Mouse (Mus musculus) spleen, adult 2 months (tissue): ENCODE measurements at regions not wholly inside any gene's neighbourhood (a gene's known extent, or its start where the extent isn't known, plus 50 kb on each side); places are given as distances from the start of the nearest gene placed in this dataset.

ENCODE experiments used
- DNase-seq, 2 experiments: peaks; one replicate each; pipeline versions ENCODE4 v3.0.0 to v3.0.0-alpha.2; 2012 to 2021; ENCODE audit warnings: low spot score in 2 of 2, low read depth in 1 of 2
- H3K27ac ChIP-seq: fragments of 200-500 bp; 2 replicates; pipeline ENCODE4 v1.5.1; 2012; ENCODE audit warnings: low read length, inconsistent platforms; ENCODE audit not compliant: insufficient read depth
- H3K27me3 ChIP-seq: fragments of 200-500 bp; 2 replicates; pipeline ENCODE4 v1.6.1; 2012; ENCODE audit warnings: mild to moderate bottlenecking, moderate library complexity, low read length, inconsistent platforms; ENCODE audit not compliant: control insufficient read depth, insufficient read depth
- H3K36me3 ChIP-seq: fragments of 200-500 bp; 2 replicates; pipeline ENCODE4 v1.6.1; 2012; ENCODE audit warnings: mild to moderate bottlenecking, low read length, inconsistent platforms; ENCODE audit not compliant: control insufficient read depth, insufficient read depth
- H3K4me1 ChIP-seq: fragments of 200-500 bp; 2 replicates; pipeline ENCODE4 v1.6.1; 2011; ENCODE audit warnings: inconsistent platforms; ENCODE audit not compliant: control insufficient read depth, insufficient read depth, insufficient read length
- H3K4me3 ChIP-seq: fragments of 200-500 bp; 2 replicates; pipeline ENCODE4 v1.5.1; 2011; ENCODE audit warnings: mild to moderate bottlenecking, inconsistent platforms; ENCODE audit not compliant: insufficient read depth, insufficient read length; ENCODE audit errors: extremely low read depth
- CTCF ChIP-seq: fragments of 200-500 bp; IDR thresholded peaks from 2 replicates; pipeline ENCODE4 v1.5.1; 2011; ENCODE audit warnings: mild to moderate bottlenecking, inconsistent platforms; ENCODE audit not compliant: insufficient read depth, insufficient read length, insufficient replicate concordance; ENCODE audit errors: extremely low read depth
- POLR2A ChIP-seq: fragments of 200-500 bp; IDR thresholded peaks from 2 replicates; pipeline ENCODE4 v1.6.1; 2011; ENCODE audit warnings: low read depth, low read length, inconsistent platforms
- WGBS: fragments of 180-500 bp; shearing (Covaris S2); methylation state at CpG from one replicate; pipeline ENCODE4 v1.1.7; 2018; 5-methylcytosine and 5-hydroxymethylcytosine counted together

- Histone ChIP-seq H3K4me3 (no peak overlapping the region), H3K36me3 (no peaks in the 10 kb centered on the region), H3K27ac (no peak overlapping the region), H3K27me3 (no peaks in the 10 kb centered on the region), H3K4me1 (no peaks in the 10 kb centered on the region)
- no peak for DNase-seq
- 84% methylated on average over 1 of the region's 1 CpGs for WGBS
- no peak for TF ChIP-seq CTCF
- TF ChIP-seq POLR2A, result no peak
These were observed 460.2 kb downstream of the Arl4a start for GRCm38 (mm10) chr12:39577610-39578009.

- Histone ChIP-seq H3K27me3 (no peaks in the 10 kb centered on the region), H3K4me1 (no peaks in the 10 kb centered on the region), H3K36me3 (no peaks in the 10 kb centered on the region), H3K4me3 (no peak overlapping the region), H3K27ac (no peak overlapping the region)
- DNase-seq, result no peak
- 91% methylated on average over 1 of the region's 1 CpGs for WGBS
- TF ChIP-seq CTCF, result no peak
- no peak for TF ChIP-seq POLR2A
These were observed 465.0 kb downstream of the Arl4a start for GRCm38 (mm10) chr12:39572802-39573201.

GRCm38 (mm10) chr12:39572147-39572546 is 465.7 kb downstream of the Arl4a start:
- Histone ChIP-seq H3K27ac (no peak overlapping the region), H3K4me3 (no peak overlapping the region), H3K4me1 (no peaks in the 10 kb centered on the region), H3K36me3 (no peaks in the 10 kb centered on the region), H3K27me3 (no peaks in the 10 kb centered on the region)
- no peak for DNase-seq
- no peak for TF ChIP-seq POLR2A
- TF ChIP-seq CTCF, result no peak
- 82% methylated on average over 1 of the region's 1 CpGs for WGBS

GRCm38 (mm10) chr12:39560734-39561446 is 476.9 kb downstream of the Arl4a start:
- H3K36me3 ChIP-seq, result no peaks in the 10 kb centered on the region
- H3K27ac ChIP-seq, result no peak overlapping the region
- no peak for DNase-seq
- no peak overlapping the region for H3K4me3 ChIP-seq
- TF ChIP-seq CTCF (no peak), POLR2A (no peak)
- peaks cover 2% of the 10 kb centered on the region; the same call in 1 of the 2 replicates for H3K4me1 ChIP-seq
- 54% methylated on average over 4 of the region's 4 CpGs for WGBS
- no peaks in the 10 kb centered on the region for H3K27me3 ChIP-seq

GRCm38 (mm10) chr12:39558491-39558890 is 479.3 kb downstream of the Arl4a start:
- H3K27me3 ChIP-seq, result no peaks in the 10 kb centered on the region
- peak in 1 of 2 experiments; percentile 8 for DNase-seq
- TF ChIP-seq POLR2A (no peak), CTCF (no peak)
- peaks cover 2% of the 10 kb centered on the region; the same call in 1 of the 2 replicates for H3K4me1 ChIP-seq
- H3K4me3 ChIP-seq, result no peak overlapping the region
- H3K36me3 ChIP-seq, result no peaks in the 10 kb centered on the region
- no peak overlapping the region for H3K27ac ChIP-seq
- 99% methylated on average over 3 of the region's 3 CpGs for WGBS

GRCm38 (mm10) chr12:39536326-39536725 is 501.5 kb downstream of the Arl4a start:
- H3K27ac ChIP-seq, result no peak overlapping the region
- no peaks in the 10 kb centered on the region for H3K4me1 ChIP-seq
- no peak overlapping the region for H3K4me3 ChIP-seq
- TF ChIP-seq POLR2A (no peak), CTCF (no peak)
- DNase-seq, result no peak
- 91% methylated on average over 2 of the region's 2 CpGs for WGBS
- H3K36me3 ChIP-seq, result no peaks in the 10 kb centered on the region
- no peaks in the 10 kb centered on the region for H3K27me3 ChIP-seq

- DNase-seq, result no peak
- Histone ChIP-seq H3K27me3 (no peaks in the 10 kb centered on the region), H3K27ac (no peak overlapping the region), H3K4me3 (no peak overlapping the region), H3K36me3 (no peaks in the 10 kb centered on the region), H3K4me1 (no peaks in the 10 kb centered on the region)
- no peak for TF ChIP-seq POLR2A
- TF ChIP-seq CTCF, result no peak
- 84% methylated on average over 4 of the region's 4 CpGs for WGBS
These were observed 509.7 kb downstream of the Arl4a start for GRCm38 (mm10) chr12:39528121-39528520.
